Mouse (Mus musculus) MEL (cell line): ENCODE measurements around the gene Sorcs2. TPM values are rescaled to one million over a fixed set of nuclear protein-coding genes. Genes with fewer than 3 reads are reported as not detected.

Experiments
- DNase-seq: peaks from one replicate; pipeline ENCODE4 v3.0.0; 2011; ENCODE audit warnings: low read depth, low spot score
- H3K27ac ChIP-seq: 2 replicates; pipeline ENCODE4 v1.5.1; 2012; ENCODE audit warnings: low read depth, mild to moderate bottlenecking, control low read depth, low read length, moderate library complexity; ENCODE audit not compliant: control insufficient read depth
- H3K27me3 ChIP-seq, 2 experiments: fragments of 150-350 bp in 1 of 2; sonication (generic) in 1 of 2; 2 replicates each; pipeline ENCODE4 v1.6.1; 2012; ENCODE audit warnings: low read length in 2 of 2, mild to moderate bottlenecking in 2 of 2, improper control_type of control experiment in 1 of 2, moderate library complexity in 1 of 2; ENCODE audit not compliant: insufficient read depth in 2 of 2, control insufficient read depth in 1 of 2
- H3K36me3 ChIP-seq, 2 experiments: 2 replicates each; pipeline ENCODE4 v1.6.1; 2012 to 2014; ENCODE audit warnings: low read length in 2 of 2, improper control_type of control experiment in 1 of 2, inconsistent platforms in 1 of 2, mild to moderate bottlenecking in 1 of 2; ENCODE audit not compliant: insufficient read depth in 2 of 2, control insufficient read depth in 1 of 2
- H3K4me1 ChIP-seq, 2 experiments: fragments of 150-350 bp in 1 of 2; sonication (generic) in 1 of 2; 2 replicates each; pipeline ENCODE4 v1.6.1; 2012; ENCODE audit warnings: low read length in 2 of 2, improper control_type of control experiment in 1 of 2, mild to moderate bottlenecking in 1 of 2; ENCODE audit not compliant: insufficient read depth in 2 of 2, control insufficient read depth in 1 of 2
- H3K4me3 ChIP-seq, 2 experiments: fragments of 150-350 bp in 1 of 2; sonication (generic) in 1 of 2; 2 replicates each; pipeline ENCODE4 v1.5.1; 2012; ENCODE audit warnings: low read depth in 2 of 2, low read length in 2 of 2, mild to moderate bottlenecking in 2 of 2, moderate library complexity in 2 of 2, control low read depth in 1 of 2, improper control_type of control experiment in 1 of 2; ENCODE audit not compliant: control insufficient read depth in 1 of 2, insufficient read depth in 1 of 2
- H3K79me2 ChIP-seq: 2 replicates; pipeline ENCODE4 v1.6.1; 2012; ENCODE audit warnings: mild to moderate bottlenecking, low read length, moderate library complexity; ENCODE audit not compliant: control insufficient read depth, poor library complexity, insufficient read depth
- H3K9ac ChIP-seq: 2 replicates; pipeline ENCODE4 v1.6.1; 2012; ENCODE audit warnings: low read depth, mild to moderate bottlenecking, control low read depth, low read length, moderate library complexity; ENCODE audit not compliant: control insufficient read depth, poor library complexity, severe bottlenecking
- H3K9me3 ChIP-seq: fragments of 150-350 bp; sonication (generic); replicated peaks from 2 replicates; pipeline ENCODE4 v1.6.1; 2012; ENCODE audit warnings: mild to moderate bottlenecking, low read length, improper control_type of control experiment, moderate library complexity; ENCODE audit not compliant: insufficient read depth
- CHD2 ChIP-seq: IDR thresholded peaks from 2 replicates; pipeline ENCODE4 v1.6.1; 2011; ENCODE audit warnings: low read length, improper control_type of control experiment
- CTCF ChIP-seq, 3 experiments: IDR thresholded peaks in 2 of 3; conservative IDR thresholded peaks in 1 of 3; 2 replicates each; pipeline ENCODE4 v1.5.1; 2011 to 2012; ENCODE audit warnings: low read length in 3 of 3, low read depth in 2 of 3, mild to moderate bottlenecking in 2 of 3, improper control_type of control experiment in 1 of 3, inconsistent platforms in 1 of 3, mixed read lengths in 1 of 3, moderate library complexity in 1 of 3; ENCODE audit not compliant: control insufficient read depth in 1 of 3, insufficient read depth in 1 of 3, poor library complexity in 1 of 3, severe bottlenecking in 1 of 3
- EP300 ChIP-seq, 2 experiments: IDR thresholded peaks; 2 replicates each; pipeline ENCODE4 v1.6.1; 2011; ENCODE audit warnings: improper control_type of control experiment in 2 of 2, low read length in 2 of 2, low read depth in 1 of 2, mild to moderate bottlenecking in 1 of 2
- GABPA ChIP-seq: IDR thresholded peaks from 2 replicates; pipeline ENCODE4 v1.6.1; 2012; ENCODE audit warnings: low read depth, mild to moderate bottlenecking, inconsistent platforms, low read length, improper control_type of control experiment, moderate library complexity
- GATA1 ChIP-seq: IDR thresholded peaks from 2 replicates; pipeline ENCODE4 v1.6.1; 2011; ENCODE audit warnings: low read depth, low read length, improper control_type of control experiment
- MAFK ChIP-seq: IDR thresholded peaks from 2 replicates; pipeline ENCODE4 v1.6.1; 2011; ENCODE audit warnings: low read depth, mild to moderate bottlenecking, low read length, improper control_type of control experiment, borderline replicate concordance
- MAX ChIP-seq: IDR thresholded peaks from 2 replicates; pipeline ENCODE4 v1.6.1; 2011; ENCODE audit warnings: low read length, improper control_type of control experiment
- NRF1 ChIP-seq: IDR thresholded peaks from 2 replicates; pipeline ENCODE4 v1.6.1; 2014; ENCODE audit warnings: low read depth, mild to moderate bottlenecking, inconsistent platforms, low read length, improper control_type of control experiment, moderate library complexity; ENCODE audit not compliant: poor library complexity, insufficient read depth, severe bottlenecking
- POLR2A ChIP-seq, 2 experiments: IDR thresholded peaks; 2 replicates each; pipeline ENCODE4 v1.6.1; 2011 to 2012; ENCODE audit warnings: low read length in 2 of 2, mild to moderate bottlenecking in 2 of 2, control low read depth in 1 of 2, improper control_type of control experiment in 1 of 2, low read depth in 1 of 2, moderate library complexity in 1 of 2; ENCODE audit not compliant: control insufficient read depth in 1 of 2, insufficient read depth in 1 of 2, poor library complexity in 1 of 2
- POLR2AphosphoS2 ChIP-seq: IDR thresholded peaks from 2 replicates; pipeline ENCODE4 v1.6.1; 2011; ENCODE audit warnings: low read length, improper control_type of control experiment
- TBP ChIP-seq: IDR thresholded peaks from 2 replicates; pipeline ENCODE4 v1.8.0; 2011; ENCODE audit warnings: low read depth, low read length, improper control_type of control experiment
- polyA plus RNA-seq, 2 experiments: library from polyadenylated mRNA; stranded (reverse) in 1 of 2; unstranded in 1 of 2; fragments of >175 nt in 1 of 2; fragments of >200 nt in 1 of 2; gene quantifications; 2 replicates each; pipeline versions ENCODE4 v1.2.1 to v1.2.4; 2012; ENCODE audit warnings: low replicate concordance in 2 of 2, low read depth in 1 of 2; ENCODE audit not compliant: insufficient read length in 2 of 2, insufficient read depth in 1 of 2, missing spikeins in 1 of 2
- total RNA-seq: library from RNA; depleted of rRNA; stranded (reverse); fragments of 300-350 nt; gene quantifications from 2 replicates; pipeline ENCODE4 v1.2.3, GENCODE M21; 2012

The Sorcs2 gene
- total and polyA plus RNA-seq, 3 experiments, result not detected

- H3K27me3 ChIP-seq, result no peaks in the 10 kb centered on the region
- TF ChIP-seq MAFK, result no peak
- TF ChIP-seq EP300 (IDR thresholded peaks at IDR 0.05; ENCODE audit: low read depth in 1 of 2, low read length in 2 of 2), result no peak
- TF ChIP-seq NRF1, result no peak
- no peak for TF ChIP-seq GATA1
- TF ChIP-seq GABPA, result no peak
- TF ChIP-seq CHD2, result no peak
- TF ChIP-seq, all 39 proteins: peak for 0
- Histone ChIP-seq H3K4me3 (no peak overlapping the region), H3K9me3 (no peaks in the 10 kb centered on the region), H3K9ac (no peak overlapping the region), H3K27ac (no peak overlapping the region), H3K79me2 (no peaks in the 10 kb centered on the region), H3K4me1 (no peaks in the 10 kb centered on the region), H3K36me3 (no peaks in the 10 kb centered on the region)
- DNase-seq, result no peak
Observed at GRCm38 (mm10) chr5:36009405-36009804, 388.5 kb downstream of the Sorcs2 start.

GRCm38 (mm10) chr5:36007649-36008048 lies 390.3 kb downstream of the Sorcs2 start:
- Histone ChIP-seq H3K79me2 (no peaks in the 10 kb centered on the region), H3K27ac (no peak overlapping the region)
- DNase-seq, result no peak
- no peak for TF ChIP-seq POLR2A (IDR thresholded peaks at IDR 0.05; ENCODE audit: control insufficient read depth in 1 of 2, insufficient read depth in 1 of 2, low read depth in 1 of 2, low read length in 2 of 2, poor library complexity in 1 of 2)
- TF ChIP-seq, all 39 proteins: peak for 0
- Histone ChIP-seq H3K27me3 (no peaks in the 10 kb centered on the region), H3K9ac (no peak overlapping the region), H3K4me1 (no peaks in the 10 kb centered on the region), H3K9me3 (no peaks in the 10 kb centered on the region), H3K36me3 (no peaks in the 10 kb centered on the region), H3K4me3 (no peak overlapping the region)

- no peaks in the 10 kb centered on the region for H3K4me1 ChIP-seq
- H3K79me2 ChIP-seq, result no peaks in the 10 kb centered on the region
- H3K36me3 ChIP-seq, result no peaks in the 10 kb centered on the region
- no peak overlapping the region for H3K27ac ChIP-seq
- no peaks in the 10 kb centered on the region for H3K27me3 ChIP-seq
- no peak overlapping the region for H3K9ac ChIP-seq
- no peak for DNase-seq
- TF ChIP-seq TBP (no peak), GATA1 (no peak), MAX (no peak), MAFK (no peak), POLR2AphosphoS2 (no peak), POLR2A (IDR thresholded peaks at IDR 0.05; ENCODE audit: control insufficient read depth in 1 of 2, insufficient read depth in 1 of 2, low read depth in 1 of 2, low read length in 2 of 2, poor library complexity in 1 of 2) (no peak), CTCF (IDR thresholded peaks at IDR 0.05 in 2 of 3, conservative IDR thresholded peaks at IDR 0.05 in 1 of 3; ENCODE audit: control insufficient read depth in 1 of 3, insufficient read depth in 1 of 3, low read depth in 2 of 3, low read length in 3 of 3, poor library complexity in 1 of 3, severe bottlenecking in 1 of 3) (no peak), GABPA (no peak)
- H3K4me3 ChIP-seq, result no peak overlapping the region
- H3K9me3 ChIP-seq, result no peaks in the 10 kb centered on the region
Observed at GRCm38 (mm10) chr5:36006586-36006985, 391.4 kb downstream of the Sorcs2 start.
